Mouse (Mus musculus) midbrain, embryonic 11.5 days (tissue): Measurements from ENCODE around the gene Olfr706. TPM values are rescaled to one million over a fixed set of nuclear protein-coding genes. Genes with fewer than 3 reads are reported as not detected.
"Not testable (repeated sequence)": the region's sequence is repeated elsewhere in the genome, so short reads cannot be mapped to it uniquely, and the experiment has no call there.

Experiments
- ATAC-seq: fragments of 200-750 bp; cut with Nextera tagmentation; 2 replicates; pipeline ENCODE4 v1.8.0; 2017; ENCODE audit warnings: moderate TSS enrichment, moderate library complexity; ENCODE audit not compliant: low FRiP score
- DNase-seq: peaks from one replicate; pipeline ENCODE4 v3.0.0; 2015; ENCODE audit warnings: low spot score; ENCODE audit errors: missing footprints
- H3K27ac ChIP-seq: fragments of 300-500 bp; sonication (generic); 2 replicates; pipeline ENCODE4 v1.5.1; 2014; ENCODE audit warnings: low read depth, low read length
- H3K27me3 ChIP-seq: fragments of 300-500 bp; sonication (generic); 2 replicates; pipeline ENCODE4 v1.6.1; 2014; ENCODE audit warnings: mild to moderate bottlenecking, low read length, moderate library complexity, mixed read lengths; ENCODE audit not compliant: control insufficient read depth, insufficient read depth
- H3K36me3 ChIP-seq: fragments of 300-500 bp; sonication (generic); 2 replicates; pipeline ENCODE4 v1.6.1; 2014; ENCODE audit warnings: mild to moderate bottlenecking, low read length, moderate library complexity, mixed read lengths; ENCODE audit not compliant: control insufficient read depth, insufficient read depth
- H3K4me1 ChIP-seq: fragments of 300-500 bp; sonication (generic); 2 replicates; pipeline ENCODE4 v1.6.1; 2014; ENCODE audit warnings: low read length; ENCODE audit not compliant: control insufficient read depth, insufficient read depth
- H3K4me2 ChIP-seq: fragments of 300-500 bp; sonication (generic); 2 replicates; pipeline ENCODE4 v1.6.1; 2014; ENCODE audit warnings: mild to moderate bottlenecking, moderate library complexity
- H3K4me3 ChIP-seq: fragments of 300-500 bp; sonication (generic); 2 replicates; pipeline ENCODE4 v1.5.1; 2014; ENCODE audit warnings: low read depth, low read length
- H3K9ac ChIP-seq: fragments of 300-500 bp; sonication (generic); 2 replicates; pipeline ENCODE4 v1.6.1; 2014; ENCODE audit warnings: low read length
- H3K9me3 ChIP-seq: fragments of 300-500 bp; sonication (generic); 2 replicates; pipeline ENCODE4 v1.6.1; 2016; ENCODE audit warnings: low read length; ENCODE audit not compliant: control insufficient read depth
- WGBS: fragments of 180-500 bp; shearing (Covaris S2); extraction: QIAGEN DNeasy Blood & Tissue Kit; methylation state at CpG from one replicate; pipeline ENCODE4 v1.1.7; 2014; 5-methylcytosine and 5-hydroxymethylcytosine counted together
- polyA plus RNA-seq: library from polyadenylated mRNA; unstranded; fragments of >200 nt; fragmentation: Nextera tagmentation; extraction: Ambion mirVana; gene quantifications from 2 replicates; pipeline ENCODE4 v1.2.1, GENCODE M21; 2014

The Olfr706 gene
- polyA plus RNA-seq, result not detected in 2 replicates

DNA sequence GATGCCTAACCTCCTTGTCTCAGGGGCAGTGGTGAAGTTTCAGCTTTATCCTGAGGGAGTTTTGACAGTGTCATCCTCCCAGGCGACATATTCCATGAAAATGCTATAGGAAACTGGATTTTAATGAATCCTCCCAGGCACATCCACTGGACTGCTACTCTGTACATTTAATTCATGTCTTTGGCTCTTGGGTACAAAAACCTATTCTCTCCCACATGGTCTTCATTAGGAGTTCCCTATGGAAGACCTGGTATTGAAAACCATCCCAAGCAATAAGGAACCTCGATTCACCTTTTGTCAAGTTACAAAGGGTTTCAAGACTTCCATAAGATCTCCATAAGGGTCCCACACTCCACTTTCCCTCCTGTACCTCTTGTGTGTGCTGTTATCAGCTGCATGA, at the start of gene Olfr706:
Gene Olfr706, minus strand, starts transcription at position 101 of the 400 bp plus-strand sequence.
- Histone ChIP-seq H3K4me3 (no peak within 1 kb of the TSS), H3K27me3 (no peaks in the 10 kb centered on the region)

DNA sequence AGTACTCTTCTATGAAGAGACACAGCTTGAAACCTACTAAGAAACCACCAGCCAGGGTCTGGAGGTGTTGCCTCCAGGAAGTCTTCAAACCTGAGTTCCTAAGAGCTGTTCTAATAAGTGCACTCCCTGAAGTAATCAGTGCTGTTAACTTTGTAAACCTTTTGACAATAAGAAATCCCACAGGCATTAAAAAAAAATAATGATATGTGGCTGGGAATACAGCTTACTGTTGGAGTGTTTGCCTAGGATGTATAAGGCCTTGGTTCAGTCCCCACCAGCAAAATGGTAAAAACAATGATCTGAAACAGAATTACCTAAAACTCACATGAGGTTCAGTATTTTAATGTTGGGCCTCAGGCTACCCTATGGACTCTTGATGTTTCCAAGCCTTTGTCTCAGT, 44.2 kb upstream of the Olfr706 start, which contains the start of gene Olfr709-ps1:
Gene Olfr709-ps1, minus strand, starts transcription at position 101 of the 400 bp plus-strand sequence.
- Histone ChIP-seq H3K4me3 (no peak within 1 kb of the TSS), H3K36me3 (no peaks in the 10 kb centered on the region), H3K9ac (no peak within 1 kb of the TSS), H3K4me1 (no peaks in the 10 kb centered on the region), H3K27me3 (no peaks in the 10 kb centered on the region), H3K4me2 (no peak within 1 kb of the TSS), H3K9me3 (no peaks in the 10 kb centered on the region), H3K27ac (no peak within 1 kb of the TSS)
- ATAC-seq (no peak), DNase-seq (no peak)

More for the DNA sequence above, at the start of gene Olfr706:
- H3K4me1 ChIP-seq, result no peaks in the 10 kb centered on the region
- DNase-seq, result no peak
- no peak within 1 kb of the TSS for H3K27ac ChIP-seq
- 80% methylated on average over 2 of the region's 2 CpGs for WGBS
- H3K36me3 ChIP-seq, result no peaks in the 10 kb centered on the region
- H3K9ac ChIP-seq, result no peak within 1 kb of the TSS
- no peaks in the 10 kb centered on the region for H3K9me3 ChIP-seq
- ATAC-seq, result no peak
- no peak within 1 kb of the TSS for H3K4me2 ChIP-seq

DNA sequence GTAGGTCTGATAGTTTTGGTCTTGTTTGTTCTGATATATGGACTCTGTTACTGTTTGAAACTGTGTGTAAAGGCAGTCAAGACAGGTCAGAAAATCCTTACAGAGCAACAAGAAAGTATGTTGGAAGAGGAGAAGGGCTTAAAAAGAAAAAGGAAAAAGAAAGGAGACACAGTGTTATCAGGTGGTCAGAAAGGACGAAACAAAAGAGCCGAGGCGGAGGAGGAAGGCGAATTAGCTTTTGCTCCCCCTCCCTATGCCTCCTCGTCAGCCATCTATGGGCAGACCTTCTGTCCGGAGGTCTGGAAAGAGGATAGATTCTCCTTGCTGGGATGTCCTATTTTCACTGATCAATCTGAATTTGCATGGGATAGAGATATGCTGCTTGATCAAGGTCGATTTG, 33.0 kb upstream of the Olfr706 start:
- H3K9ac ChIP-seq, H3K4me1 ChIP-seq, H3K4me3 ChIP-seq, H3K4me2 ChIP-seq, DNase-seq, H3K9me3 ChIP-seq, ATAC-seq, H3K27me3 ChIP-seq, H3K36me3 ChIP-seq, H3K27ac ChIP-seq: not testable (repeated sequence)
- WGBS, result 93% methylated on average over 2 of the region's 7 CpGs

DNA sequence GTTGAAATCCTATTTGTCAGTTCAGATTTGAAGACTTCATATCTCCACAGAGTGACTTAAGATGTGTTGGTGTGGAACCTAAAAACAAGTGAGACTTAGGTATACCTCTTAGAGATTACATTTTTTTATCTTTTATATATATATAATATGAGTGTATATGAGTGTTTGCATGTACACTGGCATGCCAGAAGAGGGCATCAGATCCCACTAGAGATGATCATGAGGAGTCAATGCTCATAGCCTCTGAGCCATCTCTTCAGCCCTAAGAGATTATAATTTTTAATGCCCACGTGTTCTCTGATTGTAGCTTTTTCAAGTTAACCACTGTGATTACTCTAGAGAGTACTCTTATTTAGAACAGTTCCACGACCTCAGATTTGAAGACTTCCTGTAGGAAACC, 19.7 kb upstream of the Olfr706 start, which contains the start of gene Olfr1532-ps1:
Gene Olfr1532-ps1, plus strand, starts transcription at position 326 of the 400 bp plus-strand sequence.
- 67% methylated on average over 2 of the region's 2 CpGs for WGBS
- no peak within 1 kb of the TSS for H3K27ac ChIP-seq
- H3K9ac ChIP-seq, result no peak within 1 kb of the TSS
- DNase-seq (no peak), ATAC-seq (no peak)
- no peak within 1 kb of the TSS for H3K4me2 ChIP-seq
- no peaks in the 10 kb centered on the region for H3K36me3 ChIP-seq
- no peaks in the 10 kb centered on the region for H3K4me1 ChIP-seq
- no peak within 1 kb of the TSS for H3K4me3 ChIP-seq
- no peaks in the 10 kb centered on the region for H3K9me3 ChIP-seq
- no peaks in the 10 kb centered on the region for H3K27me3 ChIP-seq

DNA sequence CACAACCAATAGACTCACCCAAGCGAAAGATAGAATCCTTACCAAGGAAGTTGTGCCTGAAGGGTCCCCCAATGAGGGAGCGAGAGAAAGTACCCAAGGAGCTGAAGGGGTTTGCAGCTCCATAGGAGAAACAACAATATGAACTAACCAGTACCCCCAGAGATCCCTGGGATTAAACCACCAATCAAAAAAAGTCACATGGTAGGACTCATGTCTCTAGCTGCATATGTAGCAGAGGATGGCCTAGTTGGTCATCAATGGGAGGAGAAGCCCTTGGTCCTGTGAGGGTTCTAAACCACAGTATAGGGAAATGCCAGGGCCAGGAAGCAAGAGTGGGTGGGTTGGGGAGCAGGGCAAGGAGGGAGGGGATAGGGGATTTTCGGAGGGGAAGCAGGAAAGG, 13.2 kb upstream of the Olfr706 start, which contains the start of gene Olfr707:
Gene Olfr707, minus strand, starts transcription at position 101 of the 400 bp plus-strand sequence.
- H3K4me1 ChIP-seq, H3K9ac ChIP-seq, H3K36me3 ChIP-seq, DNase-seq, H3K4me3 ChIP-seq, H3K27me3 ChIP-seq, ATAC-seq, H3K4me2 ChIP-seq, H3K27ac ChIP-seq, H3K9me3 ChIP-seq: not testable (repeated sequence)
- WGBS, result 82% methylated on average over 3 of the region's 3 CpGs

DNA sequence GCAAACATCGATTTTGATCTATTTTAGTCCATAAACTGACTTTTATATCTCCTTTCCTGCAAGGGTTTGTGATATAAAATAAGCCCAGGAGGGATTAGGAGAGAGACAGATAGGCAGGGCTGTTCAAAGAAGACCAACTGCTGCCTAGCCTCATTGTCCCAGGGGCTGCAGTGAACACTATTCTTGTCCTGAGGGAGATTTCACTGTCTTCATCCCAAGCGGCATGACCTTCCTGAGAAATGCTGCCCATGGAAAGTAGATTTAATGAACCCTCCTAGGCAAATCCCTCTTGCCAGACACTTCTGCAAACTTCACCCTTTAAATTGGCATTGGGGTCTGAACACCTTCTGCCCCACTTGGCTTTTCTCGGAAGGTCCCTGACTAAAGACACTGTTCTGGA, 11.2 kb downstream of the Olfr706 start, which contains the start of gene Olfr705:
Gene Olfr705, minus strand, starts transcription at position 101 of the 400 bp plus-strand sequence.
- Histone ChIP-seq H3K4me2 (no peak within 1 kb of the TSS), H3K27ac (no peak within 1 kb of the TSS), H3K4me1 (no peaks in the 10 kb centered on the region), H3K27me3 (no peaks in the 10 kb centered on the region), H3K9me3 (no peaks in the 10 kb centered on the region), H3K4me3 (no peak within 1 kb of the TSS), H3K9ac (no peak within 1 kb of the TSS), H3K36me3 (no peaks in the 10 kb centered on the region)
- WGBS, result 83% methylated on average over 3 of the region's 3 CpGs
- DNase-seq (no peak), ATAC-seq (no peak)

DNA sequence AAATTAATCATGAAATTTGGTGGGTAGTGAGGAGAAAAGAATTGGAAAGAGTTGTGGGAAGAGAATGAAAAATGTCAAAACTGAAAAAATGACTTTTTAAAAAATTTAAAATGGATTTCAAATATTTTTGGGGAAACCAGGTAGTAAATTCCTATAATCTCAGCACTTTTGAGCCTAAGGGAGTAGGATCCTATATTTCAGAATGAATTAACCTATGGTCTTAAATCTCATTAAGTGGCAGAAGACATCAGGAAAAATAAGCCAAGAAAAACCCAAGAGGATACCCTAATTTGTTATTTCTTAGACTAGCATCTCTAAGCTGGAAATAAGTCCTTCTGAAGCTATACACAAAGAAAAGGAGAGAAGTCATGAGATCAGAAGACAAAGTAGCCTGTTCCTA, 25.1 kb downstream of the Olfr706 start, which contains the start of gene Olfr704:
Gene Olfr704, plus strand, starts transcription at position 301 of the 400 bp plus-strand sequence.
- Histone ChIP-seq H3K9ac (no peak within 1 kb of the TSS), H3K4me2 (no peak within 1 kb of the TSS), H3K36me3 (no peaks in the 10 kb centered on the region), H3K4me1 (no peaks in the 10 kb centered on the region), H3K4me3 (no peak within 1 kb of the TSS), H3K27me3 (no peaks in the 10 kb centered on the region), H3K9me3 (no peaks in the 10 kb centered on the region), H3K27ac (no peak within 1 kb of the TSS)
- ATAC-seq (no peak), DNase-seq (no peak)

DNA sequence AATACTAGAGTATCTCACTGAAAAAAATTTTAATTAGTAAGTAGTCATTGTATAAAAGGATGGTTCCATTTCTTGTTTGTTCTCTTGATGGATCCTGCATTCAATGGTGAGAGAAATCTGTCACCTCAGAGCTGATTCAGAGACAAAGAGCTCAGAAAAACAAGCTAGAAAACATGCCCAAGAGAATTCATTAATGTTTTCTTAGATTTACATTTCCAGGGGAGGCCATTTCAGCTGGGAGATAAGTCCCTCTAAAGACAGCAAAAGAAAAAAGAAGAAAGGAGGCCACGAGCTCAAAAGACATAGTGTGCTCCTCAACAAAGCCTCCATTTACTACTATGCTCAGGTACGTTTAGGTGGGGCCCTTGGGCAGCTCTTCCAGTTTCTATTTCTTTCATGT, 44.9 kb downstream of the Olfr706 start, which contains the start of gene Olfr703:
Gene Olfr703, plus strand, starts transcription at position 301 of the 400 bp plus-strand sequence.
- Histone ChIP-seq H3K9ac (no peak within 1 kb of the TSS), H3K27ac (no peak within 1 kb of the TSS)
- no peak for ATAC-seq

DNA sequence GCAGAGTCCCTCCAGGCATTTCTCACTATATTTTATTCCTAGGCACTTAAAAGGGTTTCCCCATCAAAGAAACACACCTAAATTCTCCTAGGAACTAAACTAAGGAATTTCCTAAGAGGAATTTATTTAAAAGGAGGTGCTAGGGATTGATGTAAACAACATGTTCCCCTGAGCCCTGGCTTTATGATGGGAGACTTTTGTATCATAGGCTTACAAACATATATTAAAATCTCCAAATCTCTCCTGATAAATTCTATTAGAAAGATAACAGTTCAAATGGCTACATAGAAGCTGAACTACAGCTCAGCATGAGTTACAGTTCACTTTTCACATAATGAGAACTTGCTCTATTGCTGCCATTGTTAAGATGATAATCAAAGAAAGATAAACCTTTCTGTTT, 54.2 kb downstream of the Olfr706 start, which contains the start of gene Olfr702:
Gene Olfr702, minus strand, starts transcription at position 101 of the 400 bp plus-strand sequence.
- Histone ChIP-seq H3K27ac (no peak within 1 kb of the TSS), H3K4me1 (no peaks in the 10 kb centered on the region), H3K9ac (no peak within 1 kb of the TSS), H3K36me3 (no peaks in the 10 kb centered on the region), H3K4me3 (no peak within 1 kb of the TSS), H3K9me3 (no peaks in the 10 kb centered on the region), H3K4me2 (no peak within 1 kb of the TSS), H3K27me3 (no peaks in the 10 kb centered on the region)
- DNase-seq (no peak), ATAC-seq (no peak)

More for the DNA sequence above, 44.9 kb downstream of the Olfr706 start, which contains the start of gene Olfr703:
- Histone ChIP-seq H3K4me3 (no peak within 1 kb of the TSS), H3K4me2 (no peak within 1 kb of the TSS), H3K36me3 (no peaks in the 10 kb centered on the region), H3K9me3 (no peaks in the 10 kb centered on the region), H3K27me3 (no peaks in the 10 kb centered on the region), H3K4me1 (no peaks in the 10 kb centered on the region)
- 65% methylated on average over 2 of the region's 2 CpGs for WGBS
- DNase-seq, result no peak
